Mouse (Mus musculus) stomach, embryonic 14.5 days (tissue): Measurements from ENCODE around the gene Hs1bp3. TPM values are rescaled to one million over a fixed set of nuclear protein-coding genes. Genes with fewer than 3 reads are reported as not detected.

Source experiments
- ATAC-seq: fragments of 200-750 bp; cut with Nextera tagmentation; 2 replicates; pipeline ENCODE4 v1.8.0; 2017; ENCODE audit warnings: low read depth, moderate TSS enrichment; ENCODE audit not compliant: insufficient number of reproducible peaks, insufficient read depth, low FRiP score
- H3K27ac ChIP-seq: fragments of 300-500 bp; sonication (generic); 2 replicates; pipeline ENCODE4 v1.5.1; 2014; ENCODE audit warnings: mild to moderate bottlenecking, low read length, moderate library complexity, mixed read lengths
- H3K27me3 ChIP-seq: fragments of 300-500 bp; sonication (generic); 2 replicates; pipeline ENCODE4 v1.6.1; 2014; ENCODE audit warnings: low read length, control low read depth, mixed read lengths; ENCODE audit not compliant: control insufficient read depth, insufficient read depth
- H3K36me3 ChIP-seq: fragments of 300-500 bp; sonication (generic); 2 replicates; pipeline ENCODE4 v1.6.1; 2014; ENCODE audit warnings: mild to moderate bottlenecking, control low read depth, low read length, moderate library complexity, mixed read lengths; ENCODE audit not compliant: control insufficient read depth, insufficient read depth
- H3K4me1 ChIP-seq: fragments of 300-500 bp; sonication (generic); 2 replicates; pipeline ENCODE4 v1.6.1; 2014; ENCODE audit warnings: low read length, control low read depth, mixed read lengths; ENCODE audit not compliant: control insufficient read depth, insufficient read depth
- H3K4me2 ChIP-seq: fragments of 300-500 bp; sonication (generic); replicated peaks from 2 replicates; pipeline ENCODE4 v1.6.1; 2014; ENCODE audit warnings: low read depth, low read length, control low read depth
- H3K4me3 ChIP-seq: fragments of 300-500 bp; sonication (generic); 2 replicates; pipeline ENCODE4 v1.5.1; 2014; ENCODE audit warnings: low read depth, low read length, control low read depth
- H3K9ac ChIP-seq: fragments of 300-500 bp; sonication (generic); replicated peaks from 2 replicates; pipeline ENCODE4 v1.6.1; 2014; ENCODE audit warnings: low read depth, mild to moderate bottlenecking, control low read depth, low read length, moderate library complexity, mixed read lengths
- H3K9me3 ChIP-seq: fragments of 300-500 bp; sonication (generic); 2 replicates; pipeline ENCODE4 v1.6.1; 2016; ENCODE audit warnings: low read depth, low read length, control low read depth; ENCODE audit not compliant: control insufficient read depth
- WGBS: fragments of 180-500 bp; shearing (Covaris S2); extraction: QIAGEN DNeasy Blood & Tissue Kit; methylation state at CpG from one replicate; pipeline ENCODE4 v1.1.7; 2014; 5-methylcytosine and 5-hydroxymethylcytosine counted together
- polyA plus RNA-seq: library from polyadenylated mRNA; unstranded; fragments of >200 nt; fragmentation: Nextera tagmentation; extraction: Ambion mirVana; gene quantifications from 2 replicates; pipeline ENCODE4 v1.2.1, GENCODE M21; 2014

Gene Hs1bp3
- polyA plus RNA-seq, 1 experiment from 2014 or later, result 11.2 TPM

GRCm38 (mm10) chr12:8289099-8289498 lies 24.1 kb upstream of the Hs1bp3 start:
- Histone ChIP-seq H3K4me2 (no peak overlapping the region), H3K9me3 (no peaks in the 10 kb centered on the region), H3K4me3 (no peak overlapping the region), H3K27ac (no peak overlapping the region), H3K27me3 (no peaks in the 10 kb centered on the region), H3K4me1 (no peaks in the 10 kb centered on the region), H3K36me3 (no peaks in the 10 kb centered on the region), H3K9ac (no peak overlapping the region)
- 78% methylated on average over 6 of the region's 6 CpGs for WGBS
- ATAC-seq, result no peak

- no peak overlapping the region for H3K4me2 ChIP-seq
- no peaks in the 10 kb centered on the region for H3K27me3 ChIP-seq
- no peaks in the 10 kb centered on the region for H3K9me3 ChIP-seq
- no peak overlapping the region for H3K9ac ChIP-seq
- H3K27ac ChIP-seq, result no peak overlapping the region
- H3K4me1 ChIP-seq, result no peaks in the 10 kb centered on the region
- H3K36me3 ChIP-seq, result no peaks in the 10 kb centered on the region
- no peak for ATAC-seq
- 91% methylated on average over 8 of the region's 8 CpGs for WGBS
- no peak overlapping the region for H3K4me3 ChIP-seq
These were observed 23.7 kb upstream of the Hs1bp3 start for GRCm38 (mm10) chr12:8289499-8289898.

GRCm38 (mm10) chr12:8291157-8291853 lies 21.9 kb upstream of the Hs1bp3 start:
- WGBS, result 70% methylated on average over 15 of the region's 15 CpGs
- no peak overlapping the region for H3K9ac ChIP-seq
- H3K4me2 ChIP-seq, result no peak overlapping the region
- H3K4me3 ChIP-seq, result no peak overlapping the region
- no peaks in the 10 kb centered on the region for H3K36me3 ChIP-seq
- 0 out of 2 replicates have a peak, but pooled peaks cover 3% of the 10 kb centered on the region for H3K27me3 ChIP-seq
- no peak for ATAC-seq
- H3K4me1 ChIP-seq, result no peaks in the 10 kb centered on the region
- no peaks in the 10 kb centered on the region for H3K9me3 ChIP-seq
- H3K27ac ChIP-seq, result no peak overlapping the region

GRCm38 (mm10) chr12:8295307-8295913 lies 17.8 kb upstream of the Hs1bp3 start:
- Histone ChIP-seq H3K4me2 (no peak overlapping the region), H3K27me3 (peaks cover 32% of the 10 kb centered on the region), H3K4me1 (no peaks in the 10 kb centered on the region), H3K9ac (no peak overlapping the region), H3K36me3 (no peaks in the 10 kb centered on the region), H3K27ac (no peak overlapping the region), H3K4me3 (no peak overlapping the region), H3K9me3 (no peaks in the 10 kb centered on the region)
- 48% methylated on average over 6 of the region's 6 CpGs for WGBS
- no peak for ATAC-seq

- no peaks in the 10 kb centered on the region for H3K9me3 ChIP-seq
- H3K4me2 ChIP-seq, result no peak overlapping the region
- no peak overlapping the region for H3K9ac ChIP-seq
- 90% methylated on average over 2 of the region's 2 CpGs for WGBS
- H3K27ac ChIP-seq, result no peak overlapping the region
- peaks cover 40% of the 10 kb centered on the region for H3K27me3 ChIP-seq
- H3K4me3 ChIP-seq, result no peak overlapping the region
- H3K4me1 ChIP-seq, result no peaks in the 10 kb centered on the region
- ATAC-seq, result no peak
- H3K36me3 ChIP-seq, result no peaks in the 10 kb centered on the region
These were observed 17.1 kb upstream of the Hs1bp3 start for GRCm38 (mm10) chr12:8296154-8296553.

- no peak for ATAC-seq
- H3K36me3 ChIP-seq, result no peaks in the 10 kb centered on the region
- H3K9me3 ChIP-seq, result no peaks in the 10 kb centered on the region
- H3K27me3 ChIP-seq, result peaks cover 52% of the 10 kb centered on the region
- H3K9ac ChIP-seq, result no peak overlapping the region
- H3K27ac ChIP-seq, result no peak overlapping the region
- H3K4me1 ChIP-seq, result peaks cover 3% of the 10 kb centered on the region; the same call in 1 of the 2 replicates
- H3K4me2 ChIP-seq, result peak overlapping the region; percentile 56
- peak overlapping the region; percentile 31 for H3K4me3 ChIP-seq
- 9% methylated on average over 34 of the region's 34 CpGs for WGBS
These were observed 15.5 kb upstream of the Hs1bp3 start for GRCm38 (mm10) chr12:8297586-8298214.

GRCm38 (mm10) chr12:8298361-8299142 lies 14.7 kb upstream of the Hs1bp3 start:
- H3K4me2 ChIP-seq, result peak overlapping the region; percentile 56
- peaks cover 59% of the 10 kb centered on the region for H3K27me3 ChIP-seq
- peaks cover 3% of the 10 kb centered on the region; the same call in 1 of the 2 replicates for H3K4me1 ChIP-seq
- H3K36me3 ChIP-seq, result no peaks in the 10 kb centered on the region
- no peak; the same call in 1 of the 2 replicates for ATAC-seq
- no peaks in the 10 kb centered on the region for H3K9me3 ChIP-seq
- no peak overlapping the region for H3K27ac ChIP-seq
- H3K9ac ChIP-seq, result no peak overlapping the region
- 2% methylated on average over 79 of the region's 85 CpGs for WGBS
- peak overlapping the region; percentile 31 for H3K4me3 ChIP-seq
